Mouse (Mus musculus) lung, adult 2 months (tissue): ENCODE measurements around the gene Tnrc6b.

Source experiments
- CTCF ChIP-seq: fragments of 200-500 bp; IDR thresholded peaks from 2 replicates; pipeline ENCODE4 v1.5.1; 2011; ENCODE audit warnings: mild to moderate bottlenecking, low read length, control low read depth; ENCODE audit not compliant: insufficient read depth
- POLR2A ChIP-seq: fragments of 200-500 bp; IDR thresholded peaks from 2 replicates; pipeline ENCODE4 v1.6.1; 2011; ENCODE audit warnings: low read depth, mild to moderate bottlenecking, control low read depth, low read length, borderline replicate concordance; ENCODE audit errors: extremely low read depth

DNA sequence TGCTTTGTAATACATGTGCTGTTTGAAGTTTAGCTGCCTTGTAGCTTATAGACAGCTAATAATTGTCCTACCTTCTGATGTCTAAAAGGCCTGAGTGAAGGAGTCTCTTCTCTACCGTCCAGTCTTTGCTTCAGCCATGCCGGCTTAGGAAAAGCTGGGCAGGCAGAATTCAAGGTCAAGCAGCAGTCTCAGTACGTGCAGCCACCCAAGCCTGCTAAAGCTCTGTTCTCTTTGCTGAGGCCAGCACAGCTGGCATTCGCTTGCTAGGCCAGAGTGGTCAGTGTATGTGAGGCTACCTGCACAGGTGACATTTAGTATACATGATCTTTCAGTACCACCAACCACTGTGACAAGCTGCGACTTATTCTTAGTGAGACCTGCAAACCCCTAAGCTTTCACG is 42.2 kb downstream of the Tnrc6b start:
- TF ChIP-seq CTCF (no peak), POLR2A (no peak)
